ENCODE assay signal across 33 mouse cellular contexts in genomic region chr9:86984583-86984982, GRCm38 (mm10). TPM values are rescaled to one million over a fixed set of nuclear protein-coding genes. Genes with fewer than 3 reads are reported as not detected.
"Had no signal": no experiment of that assay in that cellular context is flagged by ENCODE, and none has a peak within 500 bp of the region (broad histone marks: within the 10 kb centered on the region; RNA-seq: fewer than 3 reads in every experiment).

No protein-coding gene starts in this region.

- H3K9me3 ChIP-seq: heart, embryonic 10.5 days; heart, embryonic 12.5 days; heart, embryonic 13.5 days; heart, embryonic 15.5 days; hindbrain, embryonic 10.5 days; hindbrain, embryonic 12.5 days; hindbrain, embryonic 13.5 days; hindbrain, embryonic 15.5 days; intestine, embryonic 15.5 days had no signal

- H3K4me1 ChIP-seq: heart, embryonic 10.5 days; heart, embryonic 13.5 days; heart, embryonic 15.5 days; hindbrain, embryonic 15.5 days; intestine, embryonic 15.5 days had no signal

- H3K27ac ChIP-seq: heart, adult 2 months; heart, embryonic 10.5 days; heart, embryonic 13.5 days; heart, embryonic 15.5 days; hindbrain, embryonic 10.5 days; hindbrain, embryonic 12.5 days; hindbrain, embryonic 13.5 days; hindbrain, embryonic 14.5 days; hindbrain, embryonic 15.5 days; hindbrain, postnatal 0 days; intestine, embryonic 15.5 days; layer of hippocampus, adult 2 months; left cerebral cortex, adult 2 months had no signal

- ATAC-seq: hindbrain, embryonic 16.5 days; hindbrain, postnatal 0 days; inflammation-experienced regulatory T-cells, adult 6 months; intestine, embryonic 15.5 days; intestine, embryonic 16.5 days; intestine, postnatal 0 days had no signal

- H3K4me3 ChIP-seq: heart, adult 2 months; heart, embryonic 10.5 days; heart, embryonic 12.5 days; heart, embryonic 13.5 days; heart, embryonic 15.5 days; hindbrain, embryonic 10.5 days; hindbrain, embryonic 12.5 days; hindbrain, embryonic 13.5 days; hindbrain, embryonic 15.5 days; intestine, embryonic 15.5 days; layer of hippocampus, adult 2 months; left cerebral cortex, adult 2 months had no signal

- H3K36me3 ChIP-seq: heart, embryonic 10.5 days; heart, embryonic 12.5 days; heart, embryonic 13.5 days; heart, embryonic 15.5 days; hindbrain, embryonic 10.5 days; hindbrain, embryonic 12.5 days; hindbrain, embryonic 13.5 days; hindbrain, embryonic 15.5 days; intestine, embryonic 15.5 days had no signal

- H3K9ac ChIP-seq: heart, embryonic 12.5 days; heart, embryonic 13.5 days; heart, embryonic 15.5 days; hindbrain, embryonic 12.5 days; hindbrain, embryonic 13.5 days; hindbrain, embryonic 14.5 days; hindbrain, embryonic 15.5 days; intestine, embryonic 15.5 days had no signal

- DNase-seq: heart, adult 18-20 months; heart, adult 2 months; heart, postnatal 10 days; heart, postnatal 14 days; heart, postnatal 36 days; heart, postnatal 4 days; kidney, adult 18-20 months; kidney, adult 2 months; kidney, postnatal 10 days; kidney, postnatal 14 days; kidney, postnatal 25 days; kidney, postnatal 4 days; layer of hippocampus, adult 9-11 months; layer of hippocampus, postnatal 36 days had no signal

- H3K27me3 ChIP-seq: heart, embryonic 12.5 days; heart, embryonic 13.5 days; heart, embryonic 15.5 days; hindbrain, embryonic 12.5 days; hindbrain, embryonic 13.5 days; hindbrain, embryonic 15.5 days; intestine, embryonic 15.5 days had no signal

- H3K4me2 ChIP-seq: heart, embryonic 11.5 days; heart, embryonic 12.5 days; heart, embryonic 13.5 days; heart, embryonic 15.5 days; hindbrain, embryonic 12.5 days; hindbrain, embryonic 13.5 days; hindbrain, embryonic 14.5 days; hindbrain, embryonic 15.5 days; intestine, embryonic 15.5 days had no signal

RNA-seq across cellular contexts. Expression of gene Ripply2, which starts 30.8 kb away (rescaled TPM):
- polyA plus RNA-seq: heart, adult 2 months; inflammation-experienced regulatory T-cells, adult 6 months; intestine, postnatal 0 days; kidney, adult 2 months; large intestine, adult 2 months had no signal
